ENCODE assay signal across 19 mouse cellular contexts in genomic region chr2:91699225-91699624, GRCm38 (mm10). TPM values are rescaled to one million over a fixed set of nuclear protein-coding genes. Genes with fewer than 3 reads are reported as not detected.
DNase-seq lines count a peak whose midpoint lies in the region; ATAC-seq and TF ChIP-seq lines count a peak whose summit lies in the region.
"Had no signal": no experiment of that assay in that cellular context is flagged by ENCODE, and none has a peak within 500 bp of the region (broad histone marks: within the 10 kb centered on the region; RNA-seq: fewer than 3 reads in every experiment).

No protein-coding gene starts in this region.

- TF ChIP-seq EP300 in heart, postnatal 0 days (IDR thresholded peaks at IDR 0.05; ENCODE audit: low read depth), result no peak

- H3ac ChIP-seq in myocyte (ENCODE audit: control insufficient read depth, insufficient read length), result no peak overlapping the region

- no peak for ATAC-seq in heart, postnatal 0 days (ENCODE audit: insufficient read depth, low read depth)
- ATAC-seq in heart, embryonic 12.5 days (ENCODE audit: insufficient number of reproducible peaks, low FRiP score), result no peak
- ATAC-seq in erythroid progenitor cell, adult 5-6 weeks (replicated peaks; ENCODE audit: low FRiP score, poor library complexity, severe bottlenecking), result no peak
- ATAC-seq: forebrain, embryonic 13.5 days; forebrain, postnatal 0 days; hindbrain, embryonic 16.5 days; inflammation-experienced regulatory T-cells, adult 6 months; intestine, postnatal 0 days had no signal

- H3K36me3 ChIP-seq in heart, postnatal 0 days (replicated peaks; ENCODE audit: control insufficient read depth, insufficient read depth, low read length), result peaks cover under 1% of the 10 kb centered on the region; the same call in 1 of the 2 replicates
- peaks cover 10% of the 10 kb centered on the region for H3K36me3 ChIP-seq in heart, embryonic 12.5 days
- H3K36me3 ChIP-seq in myocyte (ENCODE audit: control insufficient read depth, insufficient read depth), result no peaks in the 10 kb centered on the region
- H3K36me3 ChIP-seq: heart, embryonic 15.5 days had no signal

- no peak for TF ChIP-seq CTCF in heart, postnatal 0 days (IDR thresholded peaks at IDR 0.05; ENCODE audit: low read depth)

- H3K27me3 ChIP-seq in heart, postnatal 0 days (ENCODE audit: control insufficient read depth, insufficient read depth, low read length), result no peaks in the 10 kb centered on the region
- H3K27me3 ChIP-seq in heart, embryonic 12.5 days (replicated peaks), result no peaks in the 10 kb centered on the region
- H3K27me3 ChIP-seq in myocyte (ENCODE audit: control insufficient read depth, insufficient read depth, insufficient read length), result no peaks in the 10 kb centered on the region
- H3K27me3 ChIP-seq: embryonic facial prominence, embryonic 13.5 days; forebrain, embryonic 13.5 days; heart, embryonic 15.5 days had no signal

- peaks cover 5% of the 10 kb centered on the region for H3K79me2 ChIP-seq in myocyte (ENCODE audit: control insufficient read depth, insufficient read depth)

- peak overlapping the region; percentile 72 for H3K27ac ChIP-seq in heart, postnatal 0 days (ENCODE audit: low read depth)
- H3K27ac ChIP-seq in heart, embryonic 12.5 days (ENCODE audit: poor library complexity, severe bottlenecking), result no peak overlapping the region
- H3K27ac ChIP-seq: embryonic facial prominence, embryonic 13.5 days; forebrain, embryonic 13.5 days; heart, embryonic 15.5 days had no signal

- H3K9me3 ChIP-seq in heart, postnatal 0 days (replicated peaks; ENCODE audit: control insufficient read depth, low read length), result no peaks in the 10 kb centered on the region
- no peaks in the 10 kb centered on the region for H3K9me3 ChIP-seq in heart, embryonic 12.5 days (replicated peaks)
- H3K9me3 ChIP-seq: embryonic facial prominence, embryonic 13.5 days; forebrain, embryonic 13.5 days; heart, embryonic 15.5 days had no signal

- H3K9ac ChIP-seq in heart, postnatal 0 days (replicated peaks; ENCODE audit: low read depth, low read length), result no peak overlapping the region
- no peak overlapping the region for H3K9ac ChIP-seq in heart, embryonic 12.5 days
- H3K9ac ChIP-seq: embryonic facial prominence, embryonic 13.5 days; forebrain, embryonic 13.5 days; forebrain, postnatal 0 days; heart, embryonic 15.5 days had no signal

- no peak overlapping the region for H3K4me3 ChIP-seq in heart, postnatal 0 days (ENCODE audit: low read depth, low read length)
- no peak overlapping the region for H3K4me3 ChIP-seq in heart, embryonic 12.5 days
- H3K4me3 ChIP-seq in myocyte, result no peak overlapping the region
- H3K4me3 ChIP-seq: embryonic facial prominence, embryonic 13.5 days; forebrain, embryonic 13.5 days; heart, embryonic 15.5 days had no signal

- peak; percentile 69 for DNase-seq in heart, adult 11 months
- DNase-seq in heart, postnatal 36 days, result no peak
- DNase-seq in heart, postnatal 0 days (ENCODE audit: low spot score), result no peak
- DNase-seq in adipocyte (ENCODE audit: low spot score), result peak; percentile 19
- DNase-seq: adrenal gland, postnatal 14 days; cerebellum, adult 18-20 months; cerebellum, adult 9-11 months; cerebellum, postnatal 36 days; forebrain, postnatal 0 days; gastrocnemius, postnatal 25 days had no signal

- WGBS in heart, postnatal 0 days, result 14% methylated on average over 1 of the region's 1 CpGs
- WGBS in heart, embryonic 12.5 days, result 40% methylated on average over 1 of the region's 1 CpGs

- no peak for TF ChIP-seq POLR2A in myocyte (IDR thresholded peaks at IDR 0.05; ENCODE audit: insufficient read length, low read depth)

- intact Hi-C loops in heart, postnatal 36 days (cut with DNase I), result no loop called here

- no peak overlapping the region for H3K4me2 ChIP-seq in heart, postnatal 0 days (ENCODE audit: low read depth, low read length)
- no peak overlapping the region for H3K4me2 ChIP-seq in heart, embryonic 12.5 days
- H3K4me2 ChIP-seq in myocyte (ENCODE audit: low read depth), result peak overlapping the region; percentile 28
- H3K4me2 ChIP-seq: embryonic facial prominence, embryonic 13.5 days; forebrain, embryonic 13.5 days; heart, embryonic 15.5 days had no signal

- H3K4me1 ChIP-seq in heart, postnatal 0 days (ENCODE audit: control insufficient read depth, insufficient read depth), result peaks cover 15% of the 10 kb centered on the region; the same call in 1 of the 2 replicates
- H3K4me1 ChIP-seq in heart, embryonic 12.5 days (replicated peaks), result peaks cover 11% of the 10 kb centered on the region; the same call in 1 of the 2 replicates
- H3K4me1 ChIP-seq: embryonic facial prominence, embryonic 13.5 days; forebrain, embryonic 13.5 days had no signal

TF ChIP-seq in myocyte, 11 proteins besides CTCF, POLR2A, EP300 and RAD21:
- TF ChIP-seq TCF12 (IDR thresholded peaks at IDR 0.05; ENCODE audit: insufficient read depth, poor library complexity, severe bottlenecking) (no peak), SRF (IDR thresholded peaks at IDR 0.05; ENCODE audit: control insufficient read depth, insufficient read length, low read depth) (no peak), MYOD1 (IDR thresholded peaks at IDR 0.05; ENCODE audit: control insufficient read depth in 1 of 3, insufficient read length in 2 of 3, low read depth in 2 of 3) (no peak), USF1 (IDR thresholded peaks at IDR 0.05; ENCODE audit: low read depth) (no peak), MAX (IDR thresholded peaks at IDR 0.05; ENCODE audit: low read depth) (no peak), REST (IDR thresholded peaks at IDR 0.05; ENCODE audit: insufficient read depth, insufficient read length) (no peak), TCF3 (IDR thresholded peaks at IDR 0.05; ENCODE audit: insufficient read length, low read depth) (no peak), POLR2AphosphoS2 (IDR thresholded peaks at IDR 0.05; ENCODE audit: insufficient read length, low read depth) (no peak), CEBPB (IDR thresholded peaks at IDR 0.05; ENCODE audit: insufficient read depth, poor library complexity, severe bottlenecking) (no peak)

RNA-seq across cellular contexts. Expression of gene Atg13, which starts 11.2 kb away (rescaled TPM):
- 10 to 100 TPM; 49.4 to 54.1 TPM for total RNA-seq in heart, postnatal 36 days (2021)
- 18.2 and 30.6 TPM in 2 replicates for total RNA-seq in heart, postnatal 0 days (2014; rRNA removed; ENCODE audit: low replicate concordance)
- 19.8 and 21.2 TPM in 2 replicates for polyA plus RNA-seq in heart, postnatal 0 days (2015; fragmentation: Nextera tagmentation; extraction: Ambion mirVana)
- polyA plus RNA-seq in heart, embryonic 12.5 days (2016; fragmentation: Nextera tagmentation; extraction: Ambion mirVana), result 22.3 TPM in 2 replicates
- 29.7 TPM for polyA plus RNA-seq in myocyte (2012; fragmentation: generic; extraction: Trizol)
- total RNA-seq in erythroid progenitor cell, adult 5-6 weeks (2015; ENCODE audit: low replicate concordance), result 21.4 and 22.0 TPM in 2 replicates
- 10.3 and 10.7 TPM in 2 replicates for total RNA-seq in erythroid progenitor cell, adult 5-6 weeks (2017; ENCODE audit: low replicate concordance)

RNA-seq across cellular contexts. Expression of gene Harbi1, which starts 11.4 kb away (rescaled TPM):
- 1 to 10 TPM; 7.3 to 7.6 TPM for total RNA-seq in heart, postnatal 36 days (2021)
- 6.3 and 27.6 TPM in 2 replicates for total RNA-seq in heart, postnatal 0 days (2014; rRNA removed; ENCODE audit: low replicate concordance)
- polyA plus RNA-seq in heart, postnatal 0 days (2015; fragmentation: Nextera tagmentation; extraction: Ambion mirVana), result 10.0 and 11.1 TPM in 2 replicates
- polyA plus RNA-seq in heart, embryonic 12.5 days (2016; fragmentation: Nextera tagmentation; extraction: Ambion mirVana), result 12.2 TPM in 2 replicates
- 5.1 TPM for polyA plus RNA-seq in myocyte (2012; fragmentation: generic; extraction: Trizol)
- 0.84 TPM in 1 of 2 replicates, not detected in the other for total RNA-seq in erythroid progenitor cell, adult 5-6 weeks (2015; ENCODE audit: low replicate concordance)
- total RNA-seq in erythroid progenitor cell, adult 5-6 weeks (2017; ENCODE audit: low replicate concordance), result 0.15 and 1.8 TPM in 2 replicates

RNA-seq across cellular contexts. Expression of gene Ambra1, which starts 30.7 kb away (rescaled TPM):
- 10 to 100 TPM; 14.2 to 18.0 TPM for total RNA-seq in heart, postnatal 36 days (2021)
- total RNA-seq in heart, postnatal 0 days (2014; rRNA removed; ENCODE audit: low replicate concordance), result 14.8 and 23.0 TPM in 2 replicates
- polyA plus RNA-seq in heart, postnatal 0 days (2015; fragmentation: Nextera tagmentation; extraction: Ambion mirVana), result 5.5 and 6.0 TPM in 2 replicates
- polyA plus RNA-seq in heart, embryonic 12.5 days (2016; fragmentation: Nextera tagmentation; extraction: Ambion mirVana), result 14.5 and 15.0 TPM in 2 replicates
- 19.3 TPM for polyA plus RNA-seq in myocyte (2012; fragmentation: generic; extraction: Trizol)
- 9.7 and 19.7 TPM in 2 replicates for total RNA-seq in erythroid progenitor cell, adult 5-6 weeks (2015; ENCODE audit: low replicate concordance)
- total RNA-seq in erythroid progenitor cell, adult 5-6 weeks (2017; ENCODE audit: low replicate concordance), result 20.7 and 28.4 TPM in 2 replicates

RNA-seq across cellular contexts. Expression of gene Arhgap1, which starts 49.6 kb away (rescaled TPM):
- total RNA-seq in heart, postnatal 36 days (2021), result 10 to 100 TPM; 23.6 to 27.3 TPM
- total RNA-seq in heart, postnatal 0 days (2014; rRNA removed; ENCODE audit: low replicate concordance), result 85.7 and 109 TPM in 2 replicates
- 73.9 and 76.5 TPM in 2 replicates for polyA plus RNA-seq in heart, postnatal 0 days (2015; fragmentation: Nextera tagmentation; extraction: Ambion mirVana)
- 168 and 169 TPM in 2 replicates for polyA plus RNA-seq in heart, embryonic 12.5 days (2016; fragmentation: Nextera tagmentation; extraction: Ambion mirVana)
- polyA plus RNA-seq in myocyte (2012; fragmentation: generic; extraction: Trizol), result 52.7 TPM
- 20.2 and 52.0 TPM in 2 replicates for total RNA-seq in erythroid progenitor cell, adult 5-6 weeks (2015; ENCODE audit: low replicate concordance)
- total RNA-seq in erythroid progenitor cell, adult 5-6 weeks (2017; ENCODE audit: low replicate concordance), result 8.3 and 24.5 TPM in 2 replicates

RNA-seq across cellular contexts. Expression of gene Zfp408, which starts 49.6 kb away (rescaled TPM):
- 1 to 10 TPM; 3.5 to 4.2 TPM for total RNA-seq in heart, postnatal 36 days (2021)
- total RNA-seq in heart, postnatal 0 days (2014; rRNA removed; ENCODE audit: low replicate concordance), result 11.1 and 17.4 TPM in 2 replicates
- polyA plus RNA-seq in heart, postnatal 0 days (2015; fragmentation: Nextera tagmentation; extraction: Ambion mirVana), result 3.6 and 4.0 TPM in 2 replicates
- 6.1 and 6.9 TPM in 2 replicates for polyA plus RNA-seq in heart, embryonic 12.5 days (2016; fragmentation: Nextera tagmentation; extraction: Ambion mirVana)
- polyA plus RNA-seq in myocyte (2012; fragmentation: generic; extraction: Trizol), result 11.8 TPM
- total RNA-seq in erythroid progenitor cell, adult 5-6 weeks (2015; ENCODE audit: low replicate concordance), result 5.0 and 10.1 TPM in 2 replicates
- total RNA-seq in erythroid progenitor cell, adult 5-6 weeks (2017; ENCODE audit: low replicate concordance), result 1.1 and 3.6 TPM in 2 replicates

Comparison
In these comparisons a context has a peak if more than half of its experiments do, and no peak if none do; other contexts are left out.
1. DNase-seq: peak in heart, adult 11 months (single experiment) and adipocyte (single experiment); none in heart, postnatal 36 days (0 of 2) and heart, postnatal 0 days (single experiment).